Mouse (Mus musculus): Measurements from ENCODE around the gene Myo1b. TPM values are rescaled to one million over a fixed set of nuclear protein-coding genes. Genes with fewer than 3 reads are reported as not detected.

The Myo1b gene
- total RNA-seq, 1 experiment from 2014 or later, result not detected

DNA sequence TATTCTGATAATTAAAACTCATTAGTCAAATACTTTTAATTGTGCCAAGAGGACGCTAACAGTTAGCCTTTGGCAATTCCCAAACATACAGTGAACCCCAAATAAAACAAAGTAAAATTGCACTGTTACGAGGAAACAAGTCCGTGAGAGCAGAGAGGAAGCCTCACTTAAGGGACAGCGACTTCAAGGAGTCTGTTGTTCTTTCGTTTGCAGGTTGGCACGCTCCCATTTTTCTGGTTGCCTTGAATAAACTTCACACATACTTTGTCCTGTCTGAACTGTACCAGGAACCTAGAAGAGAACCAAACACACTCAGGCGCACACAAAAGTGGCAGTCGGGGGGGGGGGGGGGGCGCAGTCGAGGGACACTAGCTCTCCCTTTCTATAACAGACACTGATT, 164.9 kb downstream of the Myo1b start:
- no peak for ATAC-seq (ENCODE audit: extremely low read depth, insufficient number of reproducible peaks, low FRiP score, poor library complexity, severe bottlenecking)

DNA sequence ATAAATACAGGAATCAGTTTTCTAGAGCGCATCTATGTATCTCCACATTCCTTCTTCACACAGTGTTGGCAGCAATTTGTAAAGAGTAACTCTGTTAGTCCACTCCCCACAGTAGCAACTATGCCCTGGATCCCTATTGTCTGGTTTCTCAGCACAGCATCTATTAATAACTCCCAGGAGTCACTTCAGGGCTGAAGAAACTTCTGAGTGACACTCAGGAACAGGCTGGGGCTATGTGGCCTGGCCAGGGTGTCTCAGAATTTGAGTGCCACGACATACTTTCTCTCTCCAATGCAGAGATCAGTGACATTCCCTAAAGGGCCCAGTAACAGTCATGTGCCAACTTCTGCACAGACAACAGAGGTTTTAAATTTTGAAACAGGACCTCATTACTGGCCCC, 167.6 kb downstream of the Myo1b start:
- no peak for ATAC-seq (ENCODE audit: extremely low read depth, insufficient number of reproducible peaks, low FRiP score, poor library complexity, severe bottlenecking)

DNA sequence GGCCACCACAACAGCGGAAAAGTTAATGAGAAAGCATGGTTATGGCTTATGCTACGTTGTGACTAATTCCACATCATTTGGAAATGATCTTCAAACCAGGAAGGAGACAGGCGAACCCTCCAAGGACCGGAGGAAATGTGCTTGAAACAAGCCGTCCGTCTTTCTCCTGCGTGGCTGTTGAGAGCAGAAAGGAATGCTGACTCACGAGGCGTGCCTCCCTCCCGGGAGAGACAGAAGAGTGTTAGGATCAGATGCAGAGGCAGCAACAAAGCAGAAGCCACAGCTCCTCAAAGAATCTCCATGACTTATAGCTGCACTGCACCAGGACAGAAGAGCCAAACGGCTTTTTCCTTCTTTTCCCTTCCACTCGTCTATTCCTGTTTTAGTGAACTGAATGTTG, 168.4 kb downstream of the Myo1b start:
- ATAC-seq (ENCODE audit: extremely low read depth, insufficient number of reproducible peaks, low FRiP score, poor library complexity, severe bottlenecking), result no peak

DNA sequence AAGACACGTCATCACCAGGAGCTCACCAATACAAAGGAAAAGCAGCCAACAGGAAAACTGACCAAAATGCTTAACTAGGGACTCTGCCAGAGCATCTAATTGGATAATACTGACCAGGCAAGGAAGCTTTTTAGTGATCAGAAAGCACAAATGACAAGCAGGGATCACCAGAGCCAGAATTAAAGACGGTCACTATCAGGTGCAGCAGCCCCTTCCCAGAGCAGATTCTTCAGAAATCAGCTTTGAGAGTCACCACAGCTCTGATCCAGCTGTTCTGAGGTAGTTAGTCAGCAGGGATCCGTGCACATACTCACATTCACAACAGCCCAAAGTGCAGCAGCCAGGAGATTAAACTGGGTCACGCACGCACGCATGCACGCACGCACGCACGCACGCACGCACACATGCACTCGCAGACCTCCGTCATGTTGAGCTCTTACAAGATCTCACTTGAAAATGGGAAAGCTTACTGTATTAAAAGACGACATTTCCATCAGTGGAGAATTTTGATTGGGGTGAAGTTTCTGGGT, 169.1 kb downstream of the Myo1b start:
- no peak for ATAC-seq (ENCODE audit: extremely low read depth, insufficient number of reproducible peaks, low FRiP score, poor library complexity, severe bottlenecking)

DNA sequence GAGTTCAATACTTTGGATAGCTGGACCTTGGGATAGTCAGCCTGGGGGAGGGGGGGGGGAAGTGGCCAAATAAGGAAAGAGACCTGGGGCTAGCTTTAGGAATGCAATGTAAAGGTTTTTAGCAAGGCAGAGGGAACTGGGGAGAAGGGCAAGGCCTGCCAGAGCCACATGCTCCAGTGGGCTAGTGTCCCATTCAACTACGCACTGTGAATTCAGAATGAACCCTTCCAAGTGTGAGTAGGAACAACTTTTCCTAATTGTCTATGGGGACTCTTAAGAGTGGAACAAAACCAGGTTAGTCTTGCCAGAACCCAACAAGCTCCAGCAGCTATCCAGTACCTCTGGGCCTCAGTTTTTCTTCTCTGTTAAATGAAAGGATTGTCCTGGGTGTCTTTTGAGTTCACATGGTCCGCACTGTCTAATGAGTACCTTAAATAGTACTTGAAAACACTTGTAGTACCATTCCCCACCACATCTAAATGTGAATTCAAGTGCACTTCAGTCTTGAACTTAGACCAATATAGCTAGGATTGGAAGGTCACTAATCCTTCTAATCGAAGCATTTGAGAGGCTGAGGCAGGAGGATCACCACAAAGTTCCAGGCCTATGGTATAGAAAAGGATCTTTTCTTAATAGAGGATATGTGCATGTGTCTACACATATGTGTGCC, 172.0 kb downstream of the Myo1b start:
- no peak for ATAC-seq (ENCODE audit: extremely low read depth, insufficient number of reproducible peaks, low FRiP score, poor library complexity, severe bottlenecking)

DNA sequence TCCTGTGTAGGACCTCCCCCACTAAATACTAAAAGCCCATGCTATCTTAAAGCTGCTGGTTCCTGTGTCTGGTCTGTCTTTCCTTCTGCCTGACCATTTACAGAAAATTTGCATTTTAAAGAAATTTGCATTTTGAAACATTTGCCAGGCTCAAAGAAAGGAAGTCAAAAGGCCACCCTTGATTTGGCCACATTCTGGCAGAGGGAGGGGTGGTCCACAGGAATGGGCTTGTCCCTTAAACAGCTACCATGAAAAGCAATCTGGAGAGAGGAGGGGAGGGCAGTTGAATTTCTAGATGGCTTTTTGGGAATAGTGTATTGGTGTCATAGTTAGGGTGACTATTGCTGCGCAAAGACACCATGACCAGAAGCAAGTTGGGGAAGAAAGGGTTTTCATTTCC, 173.3 kb downstream of the Myo1b start:
- ATAC-seq (ENCODE audit: extremely low read depth, insufficient number of reproducible peaks, low FRiP score, poor library complexity, severe bottlenecking), result no peak

DNA sequence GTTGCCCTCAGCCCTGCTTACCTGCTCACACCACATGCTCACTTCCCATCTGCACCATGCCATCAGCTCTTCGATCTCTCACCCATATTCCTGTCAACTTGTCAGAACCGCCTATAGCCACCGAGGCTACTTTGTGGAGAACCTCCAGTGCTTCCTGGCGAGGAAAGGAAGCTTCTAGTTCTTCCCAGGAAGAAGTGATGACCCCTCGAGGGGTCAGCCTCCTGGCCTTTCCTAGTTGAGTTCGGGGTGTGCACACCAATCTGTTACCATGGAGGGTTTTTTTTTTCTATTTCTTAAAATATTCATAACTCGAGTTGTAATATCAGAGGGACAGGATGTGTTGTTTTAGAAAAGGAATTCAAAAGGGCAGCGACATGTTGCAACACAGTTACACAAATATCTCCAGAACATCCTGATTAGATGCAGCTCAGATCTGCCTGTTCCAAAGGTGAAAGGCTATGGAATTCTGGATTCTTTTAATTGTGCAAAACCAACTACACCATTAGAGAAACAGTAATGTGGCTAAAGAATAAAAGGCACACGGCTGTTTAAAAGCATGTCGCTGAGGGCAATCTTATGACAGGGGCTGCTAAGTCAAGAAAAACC, 175.1 kb downstream of the Myo1b start:
- ATAC-seq (ENCODE audit: extremely low read depth, insufficient number of reproducible peaks, low FRiP score, poor library complexity, severe bottlenecking), result no peak

DNA sequence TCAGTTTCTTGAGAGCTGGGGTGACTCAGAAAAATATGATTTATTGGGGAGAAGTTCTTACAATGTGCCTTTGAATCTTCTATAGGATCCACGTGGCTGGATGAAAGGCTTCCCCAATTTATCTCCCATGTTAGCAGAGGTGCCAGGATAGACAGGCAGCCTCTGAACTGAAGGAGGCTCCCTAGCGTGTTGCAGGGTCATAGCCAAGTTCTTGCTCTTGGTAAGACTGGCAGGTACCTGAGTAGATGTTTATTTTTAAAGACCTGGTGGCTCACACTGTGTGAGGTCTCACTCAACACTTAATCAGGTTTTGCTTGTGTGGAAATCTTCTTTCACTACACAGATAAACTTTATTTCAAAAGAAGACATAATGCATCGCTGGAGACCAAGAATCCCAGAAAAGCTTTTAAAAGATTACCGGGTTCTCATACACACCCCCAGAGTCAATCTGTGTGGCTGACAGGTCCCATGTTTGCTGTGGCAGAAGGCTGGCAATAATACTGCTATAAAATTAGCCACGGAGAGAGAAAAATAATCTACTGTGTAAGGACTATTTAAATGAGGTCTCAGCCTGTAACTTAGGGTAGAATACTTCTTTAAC, 176.5 kb downstream of the Myo1b start:
- no peak for ATAC-seq (ENCODE audit: extremely low read depth, insufficient number of reproducible peaks, low FRiP score, poor library complexity, severe bottlenecking)

DNA sequence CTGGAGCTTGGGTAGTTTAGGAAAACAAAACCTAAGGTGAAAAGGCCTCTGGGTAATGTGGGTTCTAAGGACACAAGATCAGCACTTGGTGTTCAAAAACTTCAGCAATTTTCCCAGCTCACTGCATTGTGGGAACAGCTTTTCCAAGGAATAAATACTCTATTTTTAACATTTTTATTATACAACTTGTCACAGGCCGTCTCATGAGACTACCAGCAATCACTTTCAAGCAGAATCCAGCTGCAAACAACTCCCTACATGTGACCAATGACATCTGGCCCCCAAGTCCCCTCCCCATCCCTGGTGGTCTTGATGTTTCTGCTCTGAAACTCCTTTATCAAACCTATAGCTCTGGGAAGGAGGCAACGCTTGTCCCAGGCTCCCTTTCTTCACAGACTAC, 179.0 kb downstream of the Myo1b start:
- no peak for ATAC-seq (ENCODE audit: extremely low read depth, insufficient number of reproducible peaks, low FRiP score, poor library complexity, severe bottlenecking)

DNA sequence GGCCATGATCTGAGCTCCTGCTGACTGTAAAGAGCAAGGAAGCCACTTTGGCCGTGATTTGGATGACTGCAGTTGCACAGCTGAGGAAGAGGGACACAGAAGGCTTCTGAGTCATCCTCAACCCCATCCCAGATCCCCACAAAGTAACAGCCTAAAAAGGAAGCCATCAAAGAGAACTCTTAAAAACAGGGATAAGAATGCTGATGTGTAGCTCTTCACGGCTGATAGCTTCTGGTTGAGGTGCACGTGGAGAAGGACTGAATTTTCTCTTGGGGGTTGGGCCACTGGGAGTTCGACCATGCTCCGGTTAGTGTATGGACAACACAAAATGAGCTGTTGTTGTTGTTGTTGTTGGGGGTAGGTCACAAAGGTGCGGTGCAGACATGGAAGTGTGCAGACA, 181.2 kb downstream of the Myo1b start:
- no peak for ATAC-seq (ENCODE audit: extremely low read depth, insufficient number of reproducible peaks, low FRiP score, poor library complexity, severe bottlenecking)

DNA sequence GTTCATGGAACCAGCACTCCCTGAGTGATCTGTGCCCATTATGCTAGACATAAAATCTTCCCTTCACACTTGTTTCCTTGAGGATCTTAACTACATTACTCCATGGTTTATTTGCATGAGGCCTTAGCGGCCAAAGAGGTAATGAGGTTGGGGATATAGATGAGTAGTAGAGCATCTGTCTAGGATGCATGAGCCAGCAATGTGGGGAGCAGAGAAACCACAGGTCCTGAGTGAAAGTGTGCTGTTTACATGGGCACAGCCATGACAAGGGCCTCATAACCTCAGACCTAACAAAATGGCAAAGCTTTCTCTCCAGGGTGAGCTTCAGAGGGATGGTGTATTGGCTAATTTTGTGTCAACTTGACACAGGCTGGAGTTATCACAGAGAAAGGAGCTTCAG, 186.5 kb downstream of the Myo1b start:
- ATAC-seq (ENCODE audit: extremely low read depth, insufficient number of reproducible peaks, low FRiP score, poor library complexity, severe bottlenecking), result no peak

DNA sequence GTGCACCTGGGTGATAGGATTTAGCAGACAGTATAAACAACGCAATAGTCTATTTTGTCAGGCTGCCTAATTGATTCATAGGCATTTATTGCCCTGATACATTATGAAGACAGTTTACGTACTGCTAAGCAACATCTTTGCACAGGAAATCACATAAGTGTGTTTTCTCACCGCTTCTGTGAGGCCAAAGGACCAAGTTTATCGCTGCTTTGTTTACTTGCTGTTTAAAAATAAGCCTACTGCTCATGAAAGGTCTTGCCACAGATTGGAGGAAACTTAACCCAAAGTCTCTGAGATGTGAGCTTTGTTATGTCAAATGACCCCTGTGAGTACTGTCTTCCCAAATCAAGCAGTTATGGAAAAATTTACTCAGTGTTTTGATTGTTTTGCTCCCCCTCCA, 187.1 kb downstream of the Myo1b start:
- ATAC-seq (ENCODE audit: extremely low read depth, insufficient number of reproducible peaks, low FRiP score, poor library complexity, severe bottlenecking), result no peak

DNA sequence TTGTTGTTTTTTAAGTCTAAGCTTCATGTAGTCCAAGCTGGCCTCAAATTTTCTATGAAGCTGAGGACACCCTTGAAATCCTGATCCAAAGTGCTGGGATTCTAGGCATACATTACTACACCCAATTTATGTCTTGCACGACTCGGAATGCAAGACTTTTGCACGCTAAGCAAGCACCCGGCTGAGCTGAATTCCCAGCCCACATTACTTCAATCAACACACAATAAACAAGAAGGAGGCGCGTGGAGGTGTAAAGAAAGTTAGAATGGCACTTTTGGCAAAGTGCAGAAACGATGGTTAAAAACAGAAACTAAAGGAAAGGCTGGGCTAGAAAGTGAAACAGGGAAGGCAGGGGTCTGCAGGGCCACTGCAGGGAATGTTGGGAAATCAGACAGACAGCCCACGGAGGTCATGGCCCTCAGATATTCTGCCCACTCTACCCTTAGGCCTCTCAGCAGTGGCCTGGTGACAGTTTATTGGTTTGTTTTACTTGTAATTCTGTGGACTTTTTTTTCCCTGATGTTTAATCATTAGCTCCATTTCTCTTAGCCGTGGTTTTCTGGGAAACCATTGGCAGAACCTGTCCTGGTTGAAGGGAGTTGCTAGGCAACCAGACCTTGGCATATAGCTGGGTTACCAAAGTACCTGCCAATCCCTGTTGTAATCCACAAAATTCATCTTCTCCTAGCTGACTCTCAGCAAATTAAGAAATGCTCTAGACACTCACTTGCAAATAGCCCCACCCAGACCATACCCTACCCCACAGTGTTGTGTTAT, 195.8 kb downstream of the Myo1b start:
- ATAC-seq (ENCODE audit: extremely low read depth, insufficient number of reproducible peaks, low FRiP score, poor library complexity, severe bottlenecking), result no peak

DNA sequence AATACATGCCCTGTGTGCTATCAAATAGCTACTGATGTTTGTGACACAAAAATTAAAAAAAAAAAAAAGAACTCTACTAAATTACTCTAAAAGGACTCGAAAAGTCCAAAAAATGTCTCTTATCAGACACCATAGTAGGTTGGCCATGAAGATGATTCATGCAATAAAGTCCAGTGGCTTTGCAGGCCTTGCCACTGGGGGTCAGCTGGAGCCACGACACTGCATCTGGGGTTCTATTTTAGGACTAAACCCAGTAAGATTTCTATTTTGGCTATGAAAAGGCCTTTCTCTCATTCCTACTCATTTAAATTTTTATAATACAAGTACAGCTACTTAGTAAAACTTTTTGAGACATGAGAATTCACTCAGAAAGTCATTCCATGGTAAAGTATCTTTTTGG, 205.0 kb downstream of the Myo1b start:
- ATAC-seq (ENCODE audit: extremely low read depth, insufficient number of reproducible peaks, low FRiP score, poor library complexity, severe bottlenecking), result no peak

DNA sequence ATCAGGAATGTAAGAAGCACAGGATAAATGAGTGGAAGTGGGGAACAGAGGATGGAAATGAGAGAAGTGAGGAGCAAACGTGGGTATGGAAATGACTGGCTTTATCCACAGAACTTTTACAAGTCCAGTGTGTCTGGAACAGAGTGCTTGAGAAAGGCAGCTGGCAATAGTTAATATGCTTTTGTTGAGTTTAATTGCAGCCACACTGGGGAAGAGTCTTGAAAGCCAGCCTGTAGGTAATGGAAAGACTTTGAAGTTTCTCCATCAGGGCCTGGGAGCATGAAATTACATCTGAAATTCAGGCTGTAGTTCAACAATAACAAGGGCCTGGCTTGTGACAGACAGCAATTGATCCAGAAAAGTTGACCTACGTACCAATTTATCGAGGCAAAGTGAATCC, 209.8 kb downstream of the Myo1b start:
- ATAC-seq (ENCODE audit: extremely low read depth, insufficient number of reproducible peaks, low FRiP score, poor library complexity, severe bottlenecking), result no peak

DNA sequence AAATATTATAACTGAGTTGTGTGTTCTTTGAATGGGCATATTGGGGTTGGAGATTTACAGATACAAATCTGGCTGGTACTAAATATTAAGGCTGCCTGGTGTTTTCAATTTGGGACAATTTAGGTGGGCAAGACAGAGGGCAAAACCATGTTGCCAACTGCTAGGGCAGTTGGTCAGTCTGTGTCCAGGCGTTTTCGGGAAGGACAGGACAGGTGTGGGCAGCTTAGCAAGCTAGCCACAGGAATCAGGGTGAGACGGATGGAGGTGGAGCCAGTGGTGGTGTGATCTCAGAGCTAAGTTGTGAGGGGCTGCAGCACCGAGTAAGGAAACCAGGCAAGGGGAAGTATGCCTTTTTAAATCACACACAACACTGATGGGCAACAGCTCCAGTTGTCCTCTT, 211.3 kb downstream of the Myo1b start:
- ATAC-seq (ENCODE audit: extremely low read depth, insufficient number of reproducible peaks, low FRiP score, poor library complexity, severe bottlenecking), result no peak

Measured in neutrophil, adult 5-6 weeks (primary cell).